Mouse (Mus musculus): ENCODE measurements at regions not wholly inside any gene's neighbourhood (a gene's known extent, or its start where the extent isn't known, plus 50 kb on each side); places are given as distances from the start of the nearest gene placed in this dataset.

DNA sequence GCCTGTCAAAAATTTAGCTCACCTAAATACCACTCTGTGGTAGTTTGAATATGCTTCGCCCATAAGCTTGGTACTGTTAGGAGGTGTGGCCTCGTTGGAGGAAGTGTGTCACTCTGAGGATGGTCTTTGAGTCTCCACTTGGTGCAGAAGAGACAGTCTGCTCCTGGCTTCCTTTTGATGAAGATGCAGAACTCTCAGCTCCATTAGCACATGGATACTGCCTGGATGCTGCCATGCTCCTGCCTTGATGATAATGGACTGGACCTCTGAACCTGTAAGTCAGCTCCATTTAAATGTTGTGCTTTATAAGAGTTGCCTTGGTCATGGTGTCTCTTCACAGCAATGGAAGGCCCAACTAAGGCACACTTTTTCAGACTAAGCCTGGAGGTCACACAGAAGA lies 56.9 kb upstream of the Pik3r1 start:
- 88% methylated on average over 2 of the region's 2 CpGs for WGBS

DNA sequence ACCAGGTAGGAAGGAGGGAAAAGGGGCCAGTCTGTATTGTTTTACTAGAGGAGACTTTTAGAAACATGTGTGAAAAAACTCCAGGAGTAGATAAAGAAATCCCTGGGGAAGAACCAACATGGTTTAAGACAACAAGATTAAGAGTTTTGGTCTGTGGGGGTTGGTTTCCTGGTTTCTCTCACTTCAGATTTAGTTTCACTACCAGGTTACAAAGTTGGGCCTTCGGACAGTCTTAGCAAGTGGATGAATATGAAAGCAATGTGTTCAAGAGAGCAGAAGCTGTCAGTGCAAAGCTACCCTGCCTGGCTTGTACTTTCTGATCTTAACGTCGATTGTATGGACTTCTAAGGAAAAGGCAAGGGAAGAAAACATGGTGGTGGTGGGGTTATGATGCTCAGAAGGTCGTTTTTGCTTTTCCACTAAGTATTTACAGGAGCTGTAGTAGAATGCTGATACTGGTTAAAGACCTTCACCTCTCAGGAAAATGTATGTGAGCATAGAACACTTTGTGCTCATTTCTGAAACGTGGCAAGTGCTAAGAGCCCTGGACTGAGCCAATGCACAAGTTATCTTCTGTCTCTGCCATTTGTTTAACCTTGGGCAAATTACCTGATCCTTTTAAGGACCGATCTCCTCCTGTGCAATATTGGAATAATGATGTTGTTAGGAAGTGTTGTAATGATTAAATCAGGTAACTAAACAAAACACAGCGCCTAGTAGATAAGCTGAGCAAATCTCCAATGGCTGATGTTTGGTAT lies 64.0 kb upstream of the Pik3r1 start:
- ATAC-seq (ENCODE audit: insufficient read depth): no peak
- 63% methylated on average over 7 of the region's 7 CpGs for WGBS

More for the DNA sequence above, 56.9 kb upstream of the Pik3r1 start:
- no peaks in the 10 kb centered on the region for H3K4me1 ChIP-seq (ENCODE audit: insufficient read depth)
- H3K36me3 ChIP-seq (ENCODE audit: insufficient read depth): no peaks in the 10 kb centered on the region
- no peak overlapping the region for H3K27ac ChIP-seq (ENCODE audit: low read depth)
- no peak for TF ChIP-seq CTCF (IDR thresholded peaks at IDR 0.05; ENCODE audit: low read depth)
- no peaks in the 10 kb centered on the region for H3K9me3 ChIP-seq (ENCODE audit: low read depth, low read length)
- H3K4me3 ChIP-seq (ENCODE audit: low read depth, low read length): no peak overlapping the region
- H3K4me2 ChIP-seq: no peak overlapping the region
- H3K9ac ChIP-seq: no peak overlapping the region
- DNase-seq: no peak
- no peak for ATAC-seq (ENCODE audit: insufficient read depth)
- H3K27me3 ChIP-seq (ENCODE audit: insufficient read depth, low read length): no peaks in the 10 kb centered on the region

DNA sequence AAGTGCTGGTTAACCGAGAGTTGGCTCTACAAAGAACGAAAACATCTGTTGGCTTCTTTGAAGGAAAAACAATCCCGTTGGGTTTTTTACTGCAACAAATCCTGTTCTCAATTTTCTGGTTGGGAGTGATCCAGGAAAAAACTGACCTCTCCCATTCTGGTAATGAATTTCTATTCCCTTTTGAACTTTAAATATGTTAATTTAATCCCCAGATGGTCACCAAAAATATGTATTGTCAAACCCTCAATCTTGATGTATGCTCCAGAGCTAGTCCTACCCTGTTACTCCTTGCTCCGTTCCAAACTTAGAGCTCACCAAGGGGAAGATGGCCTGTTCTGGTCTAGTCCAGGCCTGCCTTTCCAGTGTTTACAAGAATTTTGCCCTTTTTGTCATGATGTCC lies 66.5 kb upstream of the Pik3r1 start:
- H3K27ac ChIP-seq (ENCODE audit: low read depth): no peak overlapping the region
- no peaks in the 10 kb centered on the region; the same call in 1 of the 2 replicates for H3K4me1 ChIP-seq (ENCODE audit: insufficient read depth)
- H3K4me3 ChIP-seq (ENCODE audit: low read depth, low read length): no peak overlapping the region
- H3K27me3 ChIP-seq (ENCODE audit: insufficient read depth, low read length): no peaks in the 10 kb centered on the region
- ATAC-seq (ENCODE audit: insufficient read depth) (no peak), DNase-seq (no peak)
- TF ChIP-seq CTCF (IDR thresholded peaks at IDR 0.05; ENCODE audit: low read depth): no peak
- no peaks in the 10 kb centered on the region for H3K9me3 ChIP-seq (ENCODE audit: low read depth, low read length)
- H3K9ac ChIP-seq: no peak overlapping the region
- no peaks in the 10 kb centered on the region for H3K36me3 ChIP-seq (ENCODE audit: insufficient read depth)
- WGBS: 65% methylated on average over 4 of the region's 4 CpGs
- no peak overlapping the region for H3K4me2 ChIP-seq

More for the DNA sequence above, 64.0 kb upstream of the Pik3r1 start:
- no peak for TF ChIP-seq CTCF (IDR thresholded peaks at IDR 0.05; ENCODE audit: low read depth)
- Histone ChIP-seq H3K36me3 (ENCODE audit: insufficient read depth) (no peaks in the 10 kb centered on the region), H3K9me3 (ENCODE audit: low read depth, low read length) (no peaks in the 10 kb centered on the region), H3K4me3 (ENCODE audit: low read depth, low read length) (no peak overlapping the region), H3K4me2 (no peak overlapping the region), H3K27me3 (ENCODE audit: insufficient read depth, low read length) (no peaks in the 10 kb centered on the region), H3K4me1 (ENCODE audit: insufficient read depth) (no peaks in the 10 kb centered on the region; the same call in 1 of the 2 replicates), H3K9ac (no peak overlapping the region), H3K27ac (ENCODE audit: low read depth) (no peak overlapping the region)
- DNase-seq: no peak

DNA sequence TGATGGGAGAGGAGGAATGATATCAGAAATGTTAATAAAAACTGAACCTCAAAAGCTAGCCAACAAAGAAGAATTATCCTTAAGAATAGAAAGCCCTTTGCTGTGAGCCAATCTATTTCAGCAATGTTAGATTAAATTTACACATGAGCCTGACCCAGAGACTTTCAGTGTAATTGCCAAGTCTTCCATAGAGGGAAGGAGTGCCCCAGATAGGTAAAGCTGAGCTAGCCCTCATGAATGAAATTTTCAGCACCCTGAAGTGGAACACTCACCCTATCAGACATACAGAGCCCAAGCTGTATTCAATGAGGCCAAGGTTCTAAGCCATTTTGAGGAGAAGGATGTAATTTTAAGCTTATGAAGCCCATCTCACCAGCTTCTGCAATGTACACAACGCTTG lies 69.0 kb upstream of the Pik3r1 start:
- DNase-seq (no peak), ATAC-seq (ENCODE audit: insufficient read depth) (no peak)
- Histone ChIP-seq H3K9ac (no peak overlapping the region), H3K27me3 (ENCODE audit: insufficient read depth, low read length) (no peaks in the 10 kb centered on the region), H3K4me1 (ENCODE audit: insufficient read depth) (no peaks in the 10 kb centered on the region; the same call in 1 of the 2 replicates), H3K9me3 (ENCODE audit: low read depth, low read length) (no peaks in the 10 kb centered on the region), H3K4me2 (no peak overlapping the region), H3K36me3 (ENCODE audit: insufficient read depth) (no peaks in the 10 kb centered on the region), H3K27ac (ENCODE audit: low read depth) (no peak overlapping the region), H3K4me3 (ENCODE audit: low read depth, low read length) (no peak overlapping the region)
- no peak for TF ChIP-seq CTCF (IDR thresholded peaks at IDR 0.05; ENCODE audit: low read depth)
- WGBS: 71% methylated on average over 1 of the region's 1 CpGs

DNA sequence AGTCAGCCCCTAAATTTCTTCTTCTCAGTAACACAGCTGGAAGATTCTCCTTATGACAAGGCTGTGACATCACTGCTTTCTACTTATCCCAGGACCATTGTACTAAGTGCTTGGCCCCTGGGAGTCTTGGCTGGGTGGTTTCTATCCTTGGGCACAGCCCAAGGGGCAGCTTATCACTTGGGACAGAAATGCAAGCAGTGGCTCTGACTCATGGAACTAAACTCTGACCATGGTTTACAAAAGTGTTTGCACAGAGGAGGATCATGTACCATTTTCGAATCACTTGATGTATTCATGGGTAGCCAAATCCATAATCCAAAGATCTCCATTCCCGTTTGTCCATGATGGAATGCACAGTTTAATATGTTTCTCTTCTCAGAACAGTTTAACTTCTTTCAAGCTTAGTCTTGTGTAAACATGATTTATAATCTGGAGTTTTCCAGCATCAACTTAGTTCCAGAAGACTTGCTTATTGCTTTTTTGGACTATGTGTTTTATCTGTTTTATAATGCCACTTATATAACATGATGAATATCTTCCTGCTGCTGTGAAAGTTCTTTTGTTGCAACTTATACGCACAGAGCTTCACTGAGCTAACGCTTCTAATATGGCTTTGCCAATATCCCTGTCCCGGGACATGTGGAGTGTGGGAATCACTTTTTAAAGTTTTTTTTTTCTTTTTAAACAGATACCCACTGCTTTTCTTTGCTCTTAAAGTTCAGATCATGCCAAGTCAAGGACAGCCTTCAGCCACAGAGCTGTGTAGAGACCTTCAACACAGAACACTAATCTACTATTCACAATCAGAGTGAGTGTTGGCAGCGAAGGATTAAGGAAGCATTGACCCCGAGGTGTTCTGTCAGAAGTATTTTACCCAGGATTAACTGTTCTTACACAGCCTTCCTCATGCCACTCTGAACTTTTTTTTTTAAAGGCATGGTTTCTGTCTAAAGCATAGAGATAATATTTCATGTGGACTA lies 76.7 kb upstream of the Pik3r1 start:
- Histone ChIP-seq H3K36me3 (ENCODE audit: insufficient read depth) (no peaks in the 10 kb centered on the region), H3K4me3 (ENCODE audit: low read depth, low read length) (no peak overlapping the region), H3K4me2 (no peak overlapping the region), H3K27ac (ENCODE audit: low read depth) (0 out of 2 replicates have a peak overlapping the region, but pooled peaks have one; percentile 16), H3K4me1 (ENCODE audit: insufficient read depth) (peaks cover 8% of the 10 kb centered on the region; the same call in 1 of the 2 replicates), H3K9me3 (ENCODE audit: low read depth, low read length) (no peaks in the 10 kb centered on the region), H3K27me3 (ENCODE audit: insufficient read depth, low read length) (no peaks in the 10 kb centered on the region), H3K9ac (no peak overlapping the region)
- DNase-seq (peak; percentile 43), ATAC-seq (ENCODE audit: insufficient read depth) (peak; percentile 43)
- no peak for TF ChIP-seq CTCF (IDR thresholded peaks at IDR 0.05; ENCODE audit: low read depth)
- WGBS: 31% methylated on average over 7 of the region's 7 CpGs

DNA sequence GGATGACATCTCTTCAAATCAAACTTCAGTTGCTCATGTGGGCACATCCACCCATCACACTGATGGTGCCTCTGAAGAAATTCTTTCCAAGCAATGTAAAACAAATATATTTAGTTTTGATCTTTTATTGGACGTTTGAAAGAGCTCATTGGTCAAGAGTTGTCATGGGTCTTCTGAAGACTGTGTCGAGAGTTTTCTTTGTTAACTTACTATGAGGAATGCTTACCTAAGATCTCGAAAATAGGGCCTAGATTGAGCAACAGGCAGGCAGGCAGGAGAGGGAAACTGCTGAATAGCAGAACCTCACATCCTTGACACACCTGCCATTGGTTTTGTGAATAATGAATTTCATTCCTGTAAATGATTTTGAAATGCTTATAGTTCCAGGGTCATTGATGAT lies 78.0 kb upstream of the Pik3r1 start:
- H3K27ac ChIP-seq (ENCODE audit: low read depth): no peak overlapping the region
- TF ChIP-seq CTCF (IDR thresholded peaks at IDR 0.05; ENCODE audit: low read depth): no peak
- H3K4me1 ChIP-seq (ENCODE audit: insufficient read depth): peaks cover 8% of the 10 kb centered on the region; the same call in 1 of the 2 replicates
- H3K27me3 ChIP-seq (ENCODE audit: insufficient read depth, low read length): no peaks in the 10 kb centered on the region
- H3K9ac ChIP-seq: no peak overlapping the region
- DNase-seq (no peak), ATAC-seq (ENCODE audit: insufficient read depth) (no peak)
- H3K9me3 ChIP-seq (ENCODE audit: low read depth, low read length): no peaks in the 10 kb centered on the region
- no peak overlapping the region for H3K4me2 ChIP-seq
- H3K36me3 ChIP-seq (ENCODE audit: insufficient read depth): no peaks in the 10 kb centered on the region
- 44% methylated on average over 3 of the region's 3 CpGs for WGBS
- H3K4me3 ChIP-seq (ENCODE audit: low read depth, low read length): no peak overlapping the region

All from lung, embryonic 14.5 days (tissue).